Mouse (Mus musculus) stomach, postnatal 0 days (tissue): ENCODE measurements around the gene Toe1.

Experiments
- CTCF ChIP-seq: IDR thresholded peaks from 2 replicates; pipeline ENCODE4 v1.5.1; 2016; ENCODE audit warnings: antibody characterized with exemption, low read depth, mild to moderate bottlenecking, moderate library complexity
- EP300 ChIP-seq: optimal IDR thresholded peaks from 2 replicates; pipeline ENCODE3; 2016; ENCODE audit warnings: antibody characterized with exemption

DNA sequence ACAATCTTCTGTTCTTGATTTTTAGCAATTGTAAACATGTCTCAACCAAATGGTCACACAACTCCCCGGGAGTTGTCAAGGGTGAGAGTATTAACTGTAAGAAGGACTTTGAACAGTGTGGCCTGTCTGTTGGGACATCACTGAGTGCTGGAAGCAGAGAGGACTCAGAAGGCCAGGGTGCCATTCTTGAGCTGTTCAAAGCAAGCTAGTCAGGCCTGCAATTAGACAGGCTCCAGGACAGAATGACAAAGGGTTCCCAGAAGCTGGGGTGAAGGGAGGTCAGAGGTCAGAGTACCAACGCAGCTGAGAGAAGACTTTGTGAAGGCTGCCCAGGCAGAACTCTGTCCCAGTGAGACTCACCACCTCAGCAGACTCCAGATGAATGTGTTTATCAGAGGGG, 31.6 kb upstream of the Toe1 start:
- TF ChIP-seq EP300: no peak
- TF ChIP-seq CTCF: no peak
